Mouse (Mus musculus): ENCODE measurements around the gene Lmln. TPM values are rescaled to one million over a fixed set of nuclear protein-coding genes. Genes with fewer than 3 reads are reported as not detected.
"Not testable (repeated sequence)": the region's sequence is repeated elsewhere in the genome, so short reads cannot be mapped to it uniquely, and the experiment has no call there.

Lmln gene
- polyA plus RNA-seq, 1 experiment from 2014 or later, result 3.9 TPM

GRCm38 (mm10) chr16:33080063-33080462 lies 17.7 kb downstream of the Lmln start:
- Histone ChIP-seq H3K9ac (no peak overlapping the region), H3K9me3 (no peaks in the 10 kb centered on the region), H3K36me3 (peaks cover 12% of the 10 kb centered on the region), H3K27me3 (no peaks in the 10 kb centered on the region), H3K4me2 (no peak overlapping the region), H3K27ac (no peak overlapping the region), H3K4me3 (no peak overlapping the region), H3K4me1 (no peaks in the 10 kb centered on the region)
- WGBS, result 95% methylated on average over 7 of the region's 7 CpGs
- ATAC-seq (ENCODE audit: insufficient number of reproducible peaks, insufficient read depth, low FRiP score, low TSS enrichment, low read depth), result no peak

GRCm38 (mm10) chr16:33082951-33083350 lies 20.6 kb downstream of the Lmln start:
- ATAC-seq (ENCODE audit: insufficient number of reproducible peaks, insufficient read depth, low FRiP score, low TSS enrichment, low read depth), result no peak

DNA sequence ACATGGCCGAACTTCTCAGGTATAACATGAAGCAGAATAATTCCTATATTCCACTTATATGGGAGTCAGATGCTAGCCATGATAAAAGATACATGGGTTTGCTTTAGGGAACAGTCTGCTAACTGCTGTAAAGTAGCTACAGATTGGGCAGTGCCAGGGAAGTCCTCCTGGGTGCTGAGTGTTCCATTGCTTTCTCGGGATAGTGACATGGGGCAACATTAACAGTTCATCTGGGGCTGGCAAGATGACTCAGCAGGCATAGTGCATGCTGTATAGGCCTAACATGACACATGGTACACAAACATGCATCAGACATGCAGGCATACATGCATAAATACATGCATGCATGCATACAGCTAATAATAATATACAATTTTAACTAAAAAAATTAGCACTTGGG lies 21.7 kb downstream of the Lmln start:
- Histone ChIP-seq H3K27me3 (no peaks in the 10 kb centered on the region), H3K27ac (no peak overlapping the region), H3K4me3 (no peak overlapping the region), H3K9me3 (no peaks in the 10 kb centered on the region), H3K36me3 (peaks cover 12% of the 10 kb centered on the region), H3K4me1 (no peaks in the 10 kb centered on the region), H3K9ac (no peak overlapping the region), H3K4me2 (no peak overlapping the region)
- ATAC-seq (ENCODE audit: insufficient number of reproducible peaks, insufficient read depth, low FRiP score, low TSS enrichment, low read depth), result no peak
- 90% methylated on average over 2 of the region's 2 CpGs for WGBS

More at GRCm38 (mm10) chr16:33082951-33083350, 20.6 kb downstream of the Lmln start:
- 87% methylated on average over 6 of the region's 6 CpGs for WGBS
- Histone ChIP-seq H3K27ac (no peak overlapping the region), H3K4me2 (no peak overlapping the region), H3K27me3 (no peaks in the 10 kb centered on the region), H3K4me1 (no peaks in the 10 kb centered on the region), H3K36me3 (peaks cover 12% of the 10 kb centered on the region), H3K9ac (no peak overlapping the region), H3K4me3 (no peak overlapping the region), H3K9me3 (no peaks in the 10 kb centered on the region)

- H3K36me3 ChIP-seq, result peaks cover 15% of the 10 kb centered on the region
- no peak overlapping the region for H3K27ac ChIP-seq
- no peak overlapping the region for H3K9ac ChIP-seq
- no peaks in the 10 kb centered on the region for H3K9me3 ChIP-seq
- no peaks in the 10 kb centered on the region for H3K27me3 ChIP-seq
- no peaks in the 10 kb centered on the region for H3K4me1 ChIP-seq
- no peak overlapping the region for H3K4me2 ChIP-seq
- no peak for ATAC-seq (ENCODE audit: insufficient number of reproducible peaks, insufficient read depth, low FRiP score, low TSS enrichment, low read depth)
- WGBS, result 84% methylated on average over 8 of the region's 8 CpGs
- no peak overlapping the region for H3K4me3 ChIP-seq
Observed at GRCm38 (mm10) chr16:33085666-33086065, 23.3 kb downstream of the Lmln start.

DNA sequence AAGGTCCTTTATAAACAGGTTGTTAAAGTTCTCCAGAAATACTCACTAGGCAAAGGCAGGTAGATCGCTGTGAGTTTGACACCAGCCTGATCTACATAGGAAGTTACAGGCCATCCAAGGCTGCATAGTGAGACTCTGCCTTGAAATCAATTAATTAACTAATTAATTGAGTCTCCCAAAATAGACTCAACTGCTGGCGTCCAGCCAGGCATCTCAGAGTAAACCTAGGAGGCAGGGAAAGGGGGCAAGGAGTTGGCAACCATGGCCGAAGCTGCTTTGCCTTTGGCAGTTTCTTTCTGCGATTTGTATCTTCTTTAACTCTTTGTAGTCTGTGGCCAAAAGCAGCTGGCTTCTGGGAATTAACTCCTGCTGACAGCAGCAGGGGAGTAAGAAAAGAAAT lies 51.4 kb downstream of the Lmln start:
- no peak overlapping the region for H3K4me2 ChIP-seq
- 0 out of 2 replicates have a peak, but pooled peaks cover 12% of the 10 kb centered on the region for H3K36me3 ChIP-seq
- no peak overlapping the region for H3K27ac ChIP-seq
- H3K4me3 ChIP-seq, result no peak overlapping the region
- no peaks in the 10 kb centered on the region for H3K9me3 ChIP-seq
- H3K27me3 ChIP-seq, result no peaks in the 10 kb centered on the region
- H3K4me1 ChIP-seq, result 0 out of 2 replicates have a peak, but pooled peaks cover 2% of the 10 kb centered on the region
- no peak overlapping the region for H3K9ac ChIP-seq
- WGBS, result 32% methylated on average over 4 of the region's 4 CpGs
- no peak for ATAC-seq (ENCODE audit: insufficient number of reproducible peaks, insufficient read depth, low FRiP score, low TSS enrichment, low read depth)

- no peak overlapping the region for H3K4me3 ChIP-seq
- H3K27me3 ChIP-seq, result no peaks in the 10 kb centered on the region
- 77% methylated on average over 8 of the region's 8 CpGs for WGBS
- no peak overlapping the region for H3K9ac ChIP-seq
- no peak overlapping the region for H3K27ac ChIP-seq
- no peaks in the 10 kb centered on the region for H3K36me3 ChIP-seq
- no peak overlapping the region for H3K4me2 ChIP-seq
- peaks cover 14% of the 10 kb centered on the region for H3K4me1 ChIP-seq
- H3K9me3 ChIP-seq, result no peaks in the 10 kb centered on the region
- ATAC-seq (ENCODE audit: insufficient number of reproducible peaks, insufficient read depth, low FRiP score, low TSS enrichment, low read depth), result no peak
Observed at GRCm38 (mm10) chr16:33123373-33123772, 61.1 kb downstream of the Lmln start.

- H3K9ac ChIP-seq, result no peak overlapping the region
- peaks cover 14% of the 10 kb centered on the region for H3K4me1 ChIP-seq
- H3K4me2 ChIP-seq, result peak overlapping the region; percentile 11; the same call in 1 of the 2 replicates
- WGBS, result 41% methylated on average over 24 of the region's 24 CpGs
- no peaks in the 10 kb centered on the region for H3K9me3 ChIP-seq
- ATAC-seq (ENCODE audit: insufficient number of reproducible peaks, insufficient read depth, low FRiP score, low TSS enrichment, low read depth), result no peak
- H3K27me3 ChIP-seq, result no peaks in the 10 kb centered on the region
- H3K36me3 ChIP-seq, result no peaks in the 10 kb centered on the region
- H3K4me3 ChIP-seq, result no peak overlapping the region
- no peak overlapping the region for H3K27ac ChIP-seq
Observed at GRCm38 (mm10) chr16:33123938-33124820, 61.9 kb downstream of the Lmln start.

DNA sequence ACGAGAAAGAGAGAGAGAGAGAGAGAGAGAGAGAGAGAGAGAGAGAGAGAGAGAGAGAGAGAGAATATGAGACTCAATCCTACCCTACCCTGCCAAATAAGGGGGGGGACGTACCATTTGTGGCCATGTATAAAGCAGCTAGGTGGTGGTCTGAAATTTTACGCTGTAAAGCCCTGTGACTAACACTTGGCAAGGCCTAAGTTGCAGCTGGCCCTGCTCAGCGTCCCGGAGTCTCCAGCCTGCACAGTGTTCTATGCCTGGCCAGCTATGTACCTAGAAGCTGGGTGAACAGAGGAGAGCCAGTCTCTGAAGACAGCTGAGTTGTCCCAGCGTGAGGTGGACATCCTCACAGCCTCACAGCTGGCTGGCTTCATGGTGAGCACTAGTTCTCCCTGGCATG lies 64.7 kb downstream of the Lmln start:
- 0 out of 2 replicates have a peak, but pooled peaks have one; percentile 62 for ATAC-seq (ENCODE audit: insufficient number of reproducible peaks, insufficient read depth, low FRiP score, low TSS enrichment, low read depth)
- WGBS, result 59% methylated on average over 6 of the region's 6 CpGs
- no peaks in the 10 kb centered on the region for H3K9me3 ChIP-seq
- H3K4me3 ChIP-seq, result no peak overlapping the region
- H3K4me1 ChIP-seq, result peaks cover 14% of the 10 kb centered on the region
- no peaks in the 10 kb centered on the region for H3K27me3 ChIP-seq
- no peak overlapping the region for H3K9ac ChIP-seq
- H3K36me3 ChIP-seq, result no peaks in the 10 kb centered on the region
- H3K4me2 ChIP-seq, result no peak overlapping the region
- no peak overlapping the region for H3K27ac ChIP-seq

DNA sequence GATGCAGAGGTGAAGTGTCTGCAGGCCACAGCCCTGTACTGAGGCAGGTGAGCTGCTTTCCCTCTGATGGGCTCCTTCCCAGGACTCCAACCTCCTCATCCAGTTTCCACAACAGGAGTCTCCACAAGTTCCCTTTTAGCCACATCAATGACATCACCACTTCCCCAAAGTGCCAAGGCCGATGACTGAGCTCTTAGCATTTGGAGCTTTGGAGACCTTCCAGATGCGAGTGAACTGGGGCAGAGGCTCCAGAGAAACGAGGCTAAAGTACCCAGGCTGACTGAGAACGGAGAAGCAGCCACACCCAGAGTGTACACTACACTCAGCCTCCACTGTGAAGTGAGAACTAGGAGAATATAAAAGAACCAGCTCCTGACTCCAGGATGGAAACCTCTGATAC lies 68.4 kb downstream of the Lmln start:
- H3K9ac ChIP-seq, result no peak overlapping the region
- no peak overlapping the region for H3K4me2 ChIP-seq
- no peaks in the 10 kb centered on the region for H3K27me3 ChIP-seq
- H3K36me3 ChIP-seq, result no peaks in the 10 kb centered on the region
- H3K9me3 ChIP-seq, result no peaks in the 10 kb centered on the region
- no peak for ATAC-seq (ENCODE audit: insufficient number of reproducible peaks, insufficient read depth, low FRiP score, low TSS enrichment, low read depth)
- H3K4me1 ChIP-seq, result peaks cover 9% of the 10 kb centered on the region
- WGBS, result 52% methylated on average over 4 of the region's 4 CpGs
- H3K27ac ChIP-seq, result no peak overlapping the region
- no peak overlapping the region for H3K4me3 ChIP-seq

GRCm38 (mm10) chr16:33133186-33133585 lies 70.9 kb downstream of the Lmln start:
- Histone ChIP-seq H3K9me3 (no peaks in the 10 kb centered on the region), H3K36me3 (no peaks in the 10 kb centered on the region), H3K27ac (no peak overlapping the region), H3K4me3 (no peak overlapping the region), H3K4me1 (peaks cover 9% of the 10 kb centered on the region), H3K27me3 (no peaks in the 10 kb centered on the region), H3K4me2 (no peak overlapping the region), H3K9ac (no peak overlapping the region)
- 63% methylated on average over 13 of the region's 13 CpGs for WGBS
- ATAC-seq (ENCODE audit: insufficient number of reproducible peaks, insufficient read depth, low FRiP score, low TSS enrichment, low read depth), result no peak

DNA sequence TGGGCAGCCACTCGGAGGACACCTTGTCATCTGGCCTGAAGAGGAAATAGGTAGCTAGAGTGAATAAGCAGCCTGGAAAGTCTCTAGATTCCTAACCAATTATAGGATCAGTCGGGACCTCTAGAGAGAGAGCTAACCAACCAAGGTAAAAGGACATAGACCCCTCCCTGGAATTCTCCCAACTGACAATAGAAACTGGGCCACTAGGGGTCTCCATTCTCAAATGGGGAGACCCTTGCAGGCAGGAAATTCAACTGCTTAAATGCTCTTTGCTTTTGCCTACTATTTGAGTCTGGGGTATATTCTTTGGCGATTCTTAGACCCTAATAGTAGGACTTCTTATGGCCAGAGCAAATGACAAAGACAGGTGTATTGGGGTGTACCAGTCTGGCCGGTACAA lies 72.8 kb downstream of the Lmln start:
- 55% methylated on average over 4 of the region's 4 CpGs for WGBS
- Histone ChIP-seq H3K27me3 (no peaks in the 10 kb centered on the region), H3K27ac (no peak overlapping the region)

DNA sequence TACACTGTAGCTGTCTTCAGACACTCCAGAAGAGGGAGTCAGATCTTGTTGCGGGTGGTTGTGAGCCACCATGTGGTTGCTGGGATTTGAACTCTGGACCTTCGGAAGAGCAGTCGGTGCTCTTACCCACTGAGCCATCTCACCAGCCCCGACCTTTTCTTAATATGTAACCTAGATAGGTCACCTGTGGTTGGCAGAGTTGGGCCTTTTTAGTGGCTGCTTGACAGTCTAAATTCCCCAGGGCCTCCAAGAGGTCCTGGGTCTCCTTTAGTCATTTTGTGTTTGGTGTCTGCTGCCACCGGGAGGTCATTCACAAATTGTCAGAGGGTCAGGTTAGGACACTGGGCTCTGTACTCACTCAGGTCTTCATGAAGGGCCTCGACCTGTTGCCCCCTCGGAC lies 76.7 kb downstream of the Lmln start:
- H3K4me1 ChIP-seq; ATAC-seq (ENCODE audit: insufficient number of reproducible peaks, insufficient read depth, low FRiP score, low TSS enrichment, low read depth): not testable (repeated sequence)

More for the DNA sequence above, 72.8 kb downstream of the Lmln start:
- H3K4me3 ChIP-seq, result no peak overlapping the region
- no peak for ATAC-seq (ENCODE audit: insufficient number of reproducible peaks, insufficient read depth, low FRiP score, low TSS enrichment, low read depth)
- H3K9ac ChIP-seq, result no peak overlapping the region
- no peaks in the 10 kb centered on the region for H3K9me3 ChIP-seq
- no peak overlapping the region for H3K4me2 ChIP-seq
- H3K4me1 ChIP-seq, result peaks cover 9% of the 10 kb centered on the region; the same call in 1 of the 2 replicates
- H3K36me3 ChIP-seq, result no peaks in the 10 kb centered on the region

More for the DNA sequence above, 76.7 kb downstream of the Lmln start:
- H3K4me3 ChIP-seq, H3K9ac ChIP-seq, H3K27ac ChIP-seq, H3K4me2 ChIP-seq, H3K36me3 ChIP-seq, H3K9me3 ChIP-seq, H3K27me3 ChIP-seq: not testable (repeated sequence)
- WGBS, result 84% methylated on average over 7 of the region's 7 CpGs

Data from embryonic facial prominence, embryonic 13.5 days (tissue).